Mouse (Mus musculus) lung, adult 18-20 months (tissue): ENCODE results near the gene Usp47.
A peak's percentile ranks its signal among the peaks of the same experiment; 100 is the strongest.
"Not testable (repeated sequence)": the region's sequence is repeated elsewhere in the genome, so short reads cannot be mapped to it uniquely, and the experiment has no call there.

Experiments
- DNase-seq, 2 experiments: peaks; one replicate each; pipeline ENCODE4 v3.0.0; 2022; ENCODE audit warnings: mixed read lengths in 2 of 2

Usp47 gene

DNA sequence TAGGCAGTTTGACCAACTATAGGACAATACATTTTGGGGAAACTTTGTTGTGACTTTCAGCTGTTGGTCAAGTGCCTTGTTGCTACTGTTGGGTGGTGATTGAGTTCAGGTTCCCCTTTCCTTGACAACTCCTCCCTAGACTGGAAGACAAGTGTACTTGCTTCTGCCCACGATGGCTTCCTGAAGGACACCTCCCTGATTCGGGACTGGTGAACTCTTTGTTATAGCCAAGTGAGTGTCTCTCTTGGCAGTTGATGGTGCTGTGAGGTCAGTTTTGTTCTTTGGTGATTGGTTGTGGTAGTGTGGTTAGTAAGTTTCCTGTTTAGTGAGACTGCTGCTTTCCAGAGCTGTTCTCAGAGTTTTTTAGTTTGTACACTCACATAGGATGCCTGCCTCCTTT, 19.5 kb downstream of the Usp47 start:
- peak in 1 of 2 experiments; percentile 23 for DNase-seq

DNA sequence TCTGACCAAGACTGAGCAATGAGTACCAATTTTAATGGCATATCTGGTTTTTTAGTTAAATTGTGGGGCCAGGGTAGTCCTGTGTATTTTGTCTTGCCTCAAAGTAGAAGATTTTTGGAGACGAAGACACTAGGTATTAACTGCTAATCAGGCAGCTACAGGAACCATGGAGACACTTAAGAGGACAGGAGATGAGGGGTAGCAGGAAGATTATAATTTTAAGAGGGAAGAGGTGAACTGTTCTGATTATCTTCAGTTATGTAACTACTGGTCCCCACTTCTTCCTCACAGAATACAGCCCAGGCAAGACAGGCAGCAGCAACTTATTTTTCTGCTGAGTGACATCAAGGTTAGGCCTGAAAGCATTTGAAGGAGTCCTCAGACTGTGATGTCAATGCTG, 21.9 kb downstream of the Usp47 start:
- DNase-seq = no peak

DNA sequence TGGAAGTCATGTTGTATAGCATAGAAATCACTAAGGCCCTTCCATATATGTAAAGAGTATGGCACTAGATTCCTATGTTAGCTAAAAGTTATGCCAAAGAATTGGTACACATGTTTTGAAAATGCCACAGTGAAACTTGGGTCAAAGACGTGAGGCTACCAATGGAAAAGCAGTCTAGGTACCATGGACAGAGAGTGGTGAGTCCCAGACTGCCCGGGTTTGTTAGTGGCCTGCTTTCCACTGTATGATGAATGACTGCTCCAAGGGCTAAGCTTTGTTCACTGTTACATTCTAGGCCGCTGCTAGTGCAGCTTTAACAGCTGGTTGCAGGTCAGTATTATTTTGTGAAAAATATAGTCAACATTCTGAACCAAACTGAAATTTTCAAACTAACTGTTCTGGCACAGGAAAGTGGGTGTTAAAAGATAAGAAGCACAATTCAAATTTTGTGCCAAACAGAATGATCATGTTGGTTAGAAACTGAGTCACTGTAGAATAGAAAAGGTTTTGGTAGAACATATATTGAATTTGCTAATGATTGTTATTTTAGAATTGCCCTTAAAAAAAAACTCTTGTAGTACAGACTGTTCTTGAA, 22.6 kb downstream of the Usp47 start:
- no peak for DNase-seq

DNA sequence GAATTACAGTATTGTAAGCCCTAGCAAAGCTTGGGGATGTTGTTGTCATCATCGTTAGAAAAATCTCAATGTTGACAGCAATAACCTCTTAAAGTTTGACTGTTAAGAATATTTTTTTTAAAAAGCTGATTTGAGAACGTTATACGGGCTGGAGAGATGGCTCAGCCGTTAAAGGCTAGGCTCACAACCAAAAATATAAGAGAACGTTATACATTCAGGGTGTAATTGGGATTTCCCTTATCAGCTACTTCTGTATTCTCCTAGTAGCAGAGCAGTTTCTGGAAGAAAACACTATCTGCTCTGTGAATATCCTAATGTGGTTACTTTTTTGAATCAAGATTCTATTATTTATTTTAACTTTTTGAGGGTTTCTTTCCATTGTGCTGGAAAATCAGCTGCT, 25.3 kb downstream of the Usp47 start:
- DNase-seq = no peak

DNA sequence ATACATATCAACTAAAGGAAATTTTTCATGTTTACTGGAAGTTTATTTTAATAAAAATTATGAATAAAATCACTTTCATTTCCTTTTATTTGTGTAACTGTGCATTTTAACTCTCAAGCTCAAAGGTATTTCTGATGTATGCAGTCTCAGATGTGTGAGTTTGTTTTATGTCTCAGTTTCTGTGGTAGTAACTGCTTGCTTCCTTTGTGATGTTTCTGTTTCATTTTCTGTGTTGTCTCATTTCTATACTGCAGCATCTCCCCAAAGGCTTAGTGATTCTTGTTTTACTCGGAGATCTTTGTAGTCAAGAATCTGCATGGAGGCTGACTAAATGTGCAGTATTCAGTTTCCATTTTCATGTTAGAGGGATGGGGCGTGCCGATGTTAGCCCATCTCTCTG, 30.4 kb downstream of the Usp47 start:
- DNase-seq = no peak

DNA sequence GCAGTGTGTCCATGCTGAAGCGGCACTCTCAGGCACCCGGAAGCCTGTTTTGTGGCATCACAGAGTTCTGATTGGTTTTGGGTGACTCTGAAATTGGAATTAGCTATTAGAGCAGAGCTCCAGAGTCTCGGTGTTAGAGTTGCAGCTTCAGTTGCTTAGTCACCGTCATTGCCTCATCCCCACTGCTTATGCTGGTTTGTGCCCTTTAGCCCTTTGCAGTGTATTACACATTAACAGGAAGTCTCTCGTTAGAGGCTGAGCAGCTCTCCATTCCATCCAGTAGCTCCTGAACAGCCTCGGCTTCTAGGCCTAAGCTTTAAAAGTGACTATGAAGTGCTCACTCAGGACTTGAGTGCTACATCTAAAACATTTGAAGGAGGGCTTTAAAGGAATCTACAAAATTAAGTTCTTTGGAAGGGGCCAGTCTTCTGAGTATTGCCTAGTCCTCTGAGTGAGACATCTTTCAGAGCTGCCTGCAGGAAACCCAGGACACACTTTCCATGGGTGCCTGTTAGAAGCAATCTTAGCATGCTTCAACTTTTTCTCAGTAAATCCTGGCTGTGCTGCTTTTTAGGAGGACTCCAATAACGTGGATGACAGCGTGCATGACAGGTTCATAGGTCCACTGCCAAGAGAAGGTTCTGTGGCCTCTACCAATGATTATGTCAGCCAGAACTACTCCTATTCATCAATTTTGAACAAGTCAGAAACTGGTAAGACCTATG, 32.8 kb downstream of the Usp47 start:
- peak; percentile 54 to 75 for DNase-seq

DNA sequence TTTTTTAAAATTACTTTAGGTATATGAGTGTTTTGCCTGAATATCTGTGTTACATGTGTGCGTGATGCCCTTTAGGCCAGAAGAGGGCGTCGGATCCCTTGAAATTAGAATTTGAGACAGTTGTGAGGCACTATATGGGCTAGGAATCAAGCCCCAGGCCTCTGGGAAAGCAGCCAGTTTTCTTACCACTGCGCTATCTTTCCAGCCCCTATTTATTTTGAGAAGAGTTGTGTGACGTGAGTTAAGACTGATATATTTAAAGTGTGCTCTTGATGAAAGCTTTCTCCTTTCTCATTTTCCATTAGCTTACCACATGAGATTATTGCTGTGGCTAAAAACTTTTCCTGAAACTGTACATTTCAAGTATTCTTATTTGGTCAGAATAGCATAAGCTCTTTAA, 51.6 kb downstream of the Usp47 start:
- DNase-seq = no peak

DNA sequence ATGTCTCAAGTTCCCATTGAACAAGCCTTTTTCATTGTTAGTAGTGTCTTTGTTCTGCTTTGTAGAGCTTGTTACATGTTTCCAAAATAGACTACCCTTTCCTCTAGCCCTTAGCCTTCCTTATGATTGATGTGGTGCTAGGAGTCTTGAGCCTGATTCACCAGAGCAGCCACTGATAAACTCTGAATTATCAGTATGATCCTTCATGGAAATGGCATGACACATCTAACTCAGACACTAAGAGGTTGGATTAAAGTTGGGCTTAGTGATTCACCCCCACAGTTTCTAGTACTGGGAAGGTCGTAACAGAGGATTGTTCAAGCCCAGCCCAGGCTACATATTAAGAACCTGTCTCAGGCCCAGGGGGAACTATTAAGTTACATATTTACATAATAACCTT, 59.3 kb downstream of the Usp47 start:
- DNase-seq = no peak

DNA sequence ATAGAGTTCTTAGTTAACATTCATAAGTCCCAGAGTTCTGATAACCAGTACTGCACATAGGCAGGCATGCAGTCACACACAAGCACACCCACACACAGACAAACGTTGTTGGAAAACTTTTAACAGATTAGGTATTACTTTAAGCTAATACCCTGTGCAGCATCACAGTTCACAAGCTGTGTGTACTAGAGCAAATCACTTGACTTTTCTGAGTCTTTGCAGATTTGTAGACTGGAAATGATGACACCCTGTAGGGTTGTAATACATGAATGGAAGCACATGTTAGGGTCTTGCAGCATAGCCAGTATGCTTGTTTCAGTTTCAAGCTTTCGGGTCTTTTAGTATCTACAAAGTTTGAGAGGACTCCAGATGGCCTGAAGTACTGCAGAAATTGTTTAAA, 60.9 kb downstream of the Usp47 start:
- no peak for DNase-seq

DNA sequence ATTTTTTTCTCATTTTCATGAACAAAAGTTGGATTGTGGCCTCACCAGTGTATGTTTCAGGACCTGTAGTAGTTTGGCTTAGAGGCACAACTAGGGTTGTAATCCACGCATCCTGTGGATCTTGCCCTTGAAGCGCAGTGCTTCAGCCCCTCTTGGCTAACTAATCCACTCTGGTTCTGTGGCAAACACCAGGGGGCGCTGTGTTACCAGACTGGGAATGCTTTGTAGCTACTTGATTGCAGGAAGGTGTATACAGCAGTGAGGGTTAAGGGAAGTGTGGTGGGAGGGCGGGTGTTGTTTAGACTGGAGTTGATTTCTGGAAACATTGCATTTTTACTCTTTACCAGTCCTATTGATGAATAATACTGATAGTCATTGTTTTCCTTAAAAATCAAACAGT, 61.8 kb downstream of the Usp47 start:
- DNase-seq = peak; percentile 78 to 83

DNA sequence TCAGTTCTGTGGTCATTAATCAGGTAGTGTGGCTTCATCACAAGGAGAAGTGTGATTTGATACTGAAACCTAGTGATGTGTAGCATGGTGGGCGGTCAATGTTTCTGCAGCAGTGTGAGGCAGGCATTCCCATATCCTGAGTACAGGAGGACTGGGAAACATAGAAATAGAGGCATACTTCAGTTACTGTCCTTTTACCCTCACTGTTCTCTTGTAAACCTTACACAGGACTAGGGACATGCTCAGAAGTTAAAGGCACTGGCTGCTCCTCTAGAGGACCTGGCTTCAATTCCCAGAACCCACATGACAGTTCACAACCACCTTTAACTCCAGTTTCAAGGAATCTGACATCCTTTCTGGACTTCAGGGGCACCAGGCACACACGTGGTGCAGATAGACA, 62.9 kb downstream of the Usp47 start:
- DNase-seq = no peak

DNA sequence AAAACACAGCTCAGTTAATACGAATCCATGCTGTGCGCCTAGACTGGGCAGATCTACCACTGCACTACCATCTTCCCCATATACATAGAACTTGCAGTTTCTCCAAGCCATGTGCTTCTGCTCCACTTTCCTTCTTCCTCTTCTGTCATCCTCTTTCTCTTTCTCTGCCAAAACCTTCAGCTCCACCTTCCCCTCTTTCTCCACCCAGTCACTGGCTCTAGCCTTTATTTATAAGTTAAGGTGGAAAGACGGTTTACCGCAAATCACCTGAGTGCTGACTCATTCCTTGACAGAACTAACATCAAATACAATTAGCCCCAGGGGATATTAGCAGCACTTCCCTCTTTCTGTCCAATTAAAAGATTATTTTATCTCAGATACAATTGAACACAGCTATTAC, 71.6 kb downstream of the Usp47 start:
- DNase-seq = not testable (repeated sequence)

DNA sequence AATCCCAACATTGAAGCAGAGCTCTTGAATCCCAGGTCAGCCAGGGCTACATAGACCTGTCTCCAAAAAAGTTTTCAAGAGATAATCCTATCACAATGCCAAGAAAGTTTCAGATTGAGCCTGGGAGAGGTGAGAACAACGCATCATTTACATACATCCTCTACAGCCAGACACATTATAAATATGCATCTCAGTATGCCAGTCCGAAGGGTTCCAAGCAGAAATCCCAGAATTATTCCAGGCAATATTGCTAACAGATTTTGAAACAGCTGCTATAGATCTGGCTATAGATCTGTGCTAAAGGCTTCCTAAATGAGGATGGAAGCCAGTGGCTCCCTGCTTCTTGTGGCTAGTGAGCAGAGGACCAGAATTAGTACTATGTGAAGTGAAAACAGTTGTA, 77.6 kb downstream of the Usp47 start:
- no peak for DNase-seq

DNA sequence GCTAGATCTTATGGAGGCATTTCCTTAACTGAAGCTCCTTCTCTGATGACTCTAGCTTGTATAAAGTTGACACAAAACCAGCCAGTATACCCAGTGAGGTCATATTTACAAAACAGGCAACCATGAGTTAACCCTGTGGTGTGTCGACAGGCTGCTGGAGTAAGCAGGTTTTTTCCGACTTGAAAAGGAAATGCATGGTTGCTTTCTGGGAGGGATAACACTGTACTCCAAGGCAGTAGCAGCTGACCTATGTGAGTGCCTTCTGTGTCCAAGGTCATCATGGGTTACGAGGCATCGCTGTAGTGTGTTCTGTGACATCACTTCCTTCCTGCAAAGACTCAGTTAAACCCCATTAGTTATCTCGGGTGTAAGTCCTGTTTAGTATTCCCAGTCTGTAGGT, 79.6 kb downstream of the Usp47 start:
- DNase-seq = no peak

DNA sequence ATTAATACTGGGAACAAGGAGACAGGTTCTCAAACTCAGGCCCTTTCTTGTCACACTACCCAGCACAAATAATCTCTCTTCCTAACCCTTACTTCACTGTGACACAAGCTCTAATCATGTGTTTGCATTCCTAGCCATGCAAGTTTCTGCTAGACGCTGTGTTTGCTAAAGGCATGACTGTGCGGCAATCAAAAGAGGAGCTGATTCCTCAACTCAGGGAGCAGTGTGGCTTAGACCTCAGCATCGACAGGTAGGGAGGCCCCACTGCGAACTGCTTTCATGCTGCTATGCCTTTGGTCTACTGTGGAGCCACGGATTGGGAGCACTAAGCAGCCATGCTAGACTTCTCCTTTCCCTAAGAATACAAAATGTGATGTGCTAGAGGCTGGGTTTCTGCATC, 80.5 kb downstream of the Usp47 start:
- DNase-seq = no peak

DNA sequence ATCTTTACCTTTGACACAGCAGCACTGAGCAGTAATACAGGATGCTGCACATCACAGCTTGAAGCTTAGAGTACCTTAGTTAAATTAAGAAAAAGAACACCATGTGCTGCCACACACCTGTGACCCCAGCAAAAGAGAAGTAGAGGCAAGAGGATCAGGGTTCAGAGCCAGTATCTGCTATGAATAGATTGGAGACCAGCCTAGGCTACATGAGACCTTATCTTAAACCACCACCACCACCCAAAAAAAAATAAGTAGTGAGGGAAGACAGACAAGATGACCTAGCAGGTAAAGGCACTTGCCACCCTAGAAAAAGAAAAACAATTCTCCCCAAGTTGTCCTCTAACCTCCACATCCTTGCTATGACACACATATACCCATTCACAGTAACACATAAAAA, 85.5 kb downstream of the Usp47 start:
- no peak for DNase-seq

DNA sequence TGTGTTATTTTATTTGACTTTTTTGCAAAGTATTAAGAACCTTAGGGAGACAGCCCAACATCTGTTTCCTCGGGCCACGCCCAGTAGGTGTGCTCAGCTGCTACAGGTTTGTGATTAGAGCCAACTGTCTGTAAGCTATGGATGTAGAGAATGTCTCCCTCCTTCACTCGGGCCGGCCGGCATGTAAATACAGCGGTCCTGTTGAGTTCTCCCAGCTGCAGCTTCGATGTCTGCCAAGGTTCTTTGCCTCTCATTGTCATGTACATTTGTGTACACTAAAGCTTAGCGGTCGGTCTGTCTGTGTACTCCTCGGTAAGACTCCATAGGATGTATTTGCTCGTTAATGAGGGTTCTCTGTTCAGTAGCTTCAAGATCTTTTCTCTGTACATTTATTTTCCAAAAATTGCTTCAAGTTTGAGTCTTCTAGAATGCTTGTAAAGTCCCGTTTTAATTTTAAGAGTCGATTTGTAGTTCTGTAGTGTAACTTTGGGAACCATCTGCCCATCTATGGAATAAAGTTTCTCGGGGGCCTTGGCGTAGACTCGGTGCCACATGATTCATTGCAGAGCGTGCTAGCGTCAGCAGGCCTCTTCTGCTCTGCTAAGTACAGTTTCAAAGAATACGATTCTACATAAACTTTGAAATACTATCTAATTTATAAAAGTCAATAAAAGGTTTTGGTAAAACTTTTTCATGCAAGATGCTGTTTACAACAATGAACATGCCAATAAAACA, 87.5 kb downstream of the Usp47 start:
- DNase-seq = no peak

DNA sequence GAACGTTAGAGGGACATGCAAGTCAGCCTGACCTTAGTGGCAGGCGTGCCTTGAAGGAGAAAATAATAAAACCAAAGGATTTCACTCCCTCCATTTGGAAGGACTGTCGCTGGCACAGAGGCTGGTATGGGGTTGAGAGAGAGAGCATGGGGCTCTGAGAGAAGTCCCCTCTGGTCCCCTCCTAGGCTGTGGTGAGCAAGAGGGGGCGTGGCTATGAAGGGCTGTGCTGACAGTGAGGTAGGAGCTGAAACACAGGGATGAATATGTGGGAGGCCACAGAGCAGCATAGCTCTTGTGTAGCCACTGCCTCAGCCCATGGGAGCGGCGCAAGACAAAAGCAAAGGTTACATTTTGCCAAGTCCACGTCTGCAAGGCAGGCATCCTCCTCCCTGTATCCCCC, 94.2 kb downstream of the Usp47 start:
- no peak for DNase-seq

DNA sequence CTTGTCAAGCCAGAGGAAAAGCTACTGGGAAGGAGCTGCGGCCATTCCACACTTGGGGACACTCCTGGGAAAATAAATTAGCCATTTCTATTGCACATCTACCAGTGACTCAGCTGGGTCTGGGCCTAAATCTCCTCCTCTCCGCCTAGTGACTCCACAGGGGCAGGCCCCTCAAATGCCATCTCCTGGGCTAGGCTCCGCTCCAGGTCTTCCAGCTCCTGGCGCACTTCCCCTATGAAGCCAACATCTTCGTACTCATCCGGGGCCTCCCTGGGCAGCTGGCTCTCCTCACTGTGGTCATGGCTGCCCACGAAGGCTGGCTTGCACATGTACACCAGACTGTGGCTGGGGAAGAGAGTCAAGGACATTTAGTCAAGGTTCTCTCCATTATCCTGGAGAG, 94.8 kb downstream of the Usp47 start:
- no peak for DNase-seq

DNA sequence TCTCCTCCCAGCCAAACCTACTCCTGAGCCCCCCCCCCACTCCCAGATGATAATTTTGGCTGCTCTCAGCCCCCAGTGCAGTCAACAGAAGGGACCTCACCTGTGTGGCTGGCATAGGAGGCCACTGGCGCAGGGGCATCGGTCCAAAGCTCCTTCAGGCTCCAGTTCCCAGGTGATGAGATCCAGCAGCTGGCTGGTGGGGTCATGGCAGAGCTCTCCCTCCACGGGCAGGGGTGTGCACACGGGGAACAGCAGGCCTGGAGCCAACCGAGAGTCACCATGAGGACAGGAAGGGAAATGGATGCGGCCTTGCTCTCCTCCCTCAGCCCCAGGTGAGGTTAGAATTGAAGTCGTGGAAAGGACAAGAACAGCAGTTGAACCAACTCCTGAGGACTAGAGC, 95.9 kb downstream of the Usp47 start:
- DNase-seq = no peak

DNA sequence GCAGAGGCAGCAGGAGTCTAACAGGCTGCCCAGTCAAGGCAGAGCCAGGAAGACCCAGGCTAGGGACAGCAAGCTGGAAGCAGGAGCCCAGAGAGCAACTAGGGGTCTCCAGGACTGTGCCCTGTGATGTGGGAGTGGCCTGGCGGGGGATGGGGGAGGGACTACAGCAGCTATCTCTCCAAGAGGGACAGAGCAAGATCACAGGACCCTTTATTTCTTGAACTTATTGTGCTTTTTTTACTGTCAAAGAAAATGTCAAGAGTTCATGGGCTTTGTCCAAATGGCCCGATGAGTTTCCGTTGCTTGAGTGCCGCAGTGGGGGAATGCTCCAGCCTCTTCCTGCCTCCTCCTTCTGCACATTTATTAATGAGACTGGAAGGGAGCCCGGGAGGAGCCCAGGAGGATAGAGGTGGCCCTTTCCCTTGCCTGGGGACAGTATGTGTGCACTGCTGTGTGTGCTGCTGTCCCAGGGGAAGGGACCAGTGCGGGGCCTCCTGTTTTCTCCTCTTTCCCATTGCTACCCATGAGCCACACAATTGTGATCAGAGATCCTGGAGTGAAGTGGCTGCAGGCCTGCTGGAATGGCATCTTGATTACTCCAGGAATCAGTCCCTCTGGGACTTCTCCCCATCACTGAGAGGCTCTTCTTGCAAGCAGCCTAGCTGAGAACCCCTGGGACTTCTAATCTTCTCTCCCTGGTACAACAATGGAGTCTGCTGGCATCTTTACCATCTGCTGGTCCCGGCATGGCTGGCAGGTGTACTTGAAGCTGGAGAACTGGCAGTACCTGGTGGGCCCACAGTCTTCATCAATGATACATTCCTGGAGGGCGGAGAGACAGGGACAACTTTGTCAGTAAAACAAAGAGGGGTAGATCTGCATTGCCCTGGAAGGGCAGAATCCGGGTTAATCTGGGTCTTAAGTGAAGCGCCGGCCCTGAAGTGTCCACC, 97.8 kb downstream of the Usp47 start:
- no peak for DNase-seq

DNA sequence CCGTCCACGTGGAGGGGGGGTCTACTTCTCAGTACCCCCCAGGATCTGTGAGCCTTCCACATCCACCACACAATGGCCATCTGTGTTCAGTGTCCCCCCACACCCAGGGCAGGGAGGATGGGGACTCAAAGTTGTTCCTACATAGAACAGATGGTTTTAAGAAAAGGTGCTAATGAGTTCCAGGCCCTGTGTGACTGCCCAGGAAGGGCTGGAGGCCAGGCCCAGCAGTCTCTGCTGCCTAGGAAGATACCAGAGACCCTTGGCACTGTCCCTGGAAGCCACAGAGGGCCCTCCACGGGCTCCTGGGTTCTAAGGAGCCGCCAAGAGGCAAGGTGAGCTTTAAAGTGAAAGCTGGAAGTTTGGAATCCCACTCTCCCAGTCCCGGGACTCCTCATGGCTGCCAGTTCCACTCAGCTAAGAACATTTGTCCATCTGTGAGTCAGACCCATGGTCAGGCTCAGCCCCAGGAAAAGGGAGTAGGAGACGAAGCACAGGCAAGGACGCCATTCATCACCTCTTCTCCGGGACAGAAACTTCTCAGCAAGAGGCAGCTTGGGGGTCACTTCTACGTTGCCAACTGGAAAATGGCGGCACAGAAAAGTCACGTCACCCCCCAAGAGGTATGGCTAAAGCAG, 98.7 kb downstream of the Usp47 start:
- no peak for DNase-seq

DNA sequence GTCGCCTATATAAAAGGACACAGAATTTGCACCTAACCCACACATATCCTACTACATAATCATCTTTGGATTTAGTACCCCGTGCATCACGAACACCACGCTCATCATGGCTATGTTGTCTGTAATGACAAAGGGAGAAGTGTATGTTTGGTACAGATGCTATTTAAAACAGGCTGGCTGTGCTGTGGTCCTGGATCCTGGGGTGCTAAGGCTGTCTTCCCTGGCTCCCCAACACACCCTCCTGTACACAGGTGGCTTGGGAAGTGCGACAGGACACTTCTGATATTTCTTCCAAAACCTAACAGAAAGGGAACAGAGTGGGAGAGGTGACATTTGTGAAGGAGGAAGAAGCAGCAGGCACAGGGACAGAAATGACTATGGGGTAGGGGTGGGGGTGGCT, 100.3 kb downstream of the Usp47 start:
- no peak for DNase-seq
